Mouse (Mus musculus): ENCODE results near the gene Poldip3. TPM values are rescaled to one million over a fixed set of nuclear protein-coding genes. Genes with fewer than 3 reads are reported as not detected.

Gene Poldip3
- polyA plus RNA-seq, 1 experiment from 2014 or later = 159 TPM

DNA sequence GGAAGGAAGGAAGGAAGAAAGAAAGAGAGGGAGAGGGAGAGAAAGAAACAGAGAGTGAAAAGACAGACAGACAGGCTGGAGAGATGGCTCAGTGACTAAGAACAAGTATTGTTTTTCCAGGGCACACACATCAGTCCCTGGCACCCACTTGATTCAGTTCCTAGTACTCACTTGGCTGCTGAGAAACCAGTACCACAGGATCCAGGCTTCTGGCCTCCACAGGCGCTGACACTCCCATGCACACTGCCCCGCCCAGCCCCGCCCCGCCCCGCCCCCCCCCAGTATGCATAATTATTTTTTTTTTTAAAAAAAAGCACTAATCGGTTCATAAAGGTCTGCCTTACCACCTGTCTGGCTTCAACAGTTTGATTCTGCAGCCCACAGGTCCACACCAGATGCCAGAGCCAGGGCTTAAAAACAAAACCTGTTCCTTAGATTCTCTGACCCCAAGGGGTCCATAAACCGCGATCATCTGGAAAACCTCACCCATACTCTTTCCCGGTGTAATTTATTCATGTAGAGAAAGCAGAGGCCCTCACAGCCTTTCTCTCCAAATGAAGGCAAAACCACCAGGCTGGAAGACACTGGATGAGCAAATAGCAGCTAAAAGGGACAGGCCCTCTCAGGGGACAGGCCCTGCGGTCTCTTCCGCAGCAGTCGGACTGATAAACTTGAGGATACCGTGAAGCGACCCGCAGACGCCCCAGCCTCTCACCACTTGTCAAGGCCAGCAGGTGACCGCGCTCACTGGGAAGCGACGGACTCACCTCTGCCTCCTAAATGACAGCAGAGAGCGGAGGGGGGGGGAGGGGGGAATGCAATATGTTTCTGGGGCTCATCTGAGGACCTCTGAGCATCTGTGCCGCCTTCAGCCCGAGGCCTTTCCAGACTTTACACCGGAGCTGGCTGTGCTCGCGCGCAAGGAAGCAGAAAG lies 60.4 kb downstream of the Poldip3 start:
- Histone ChIP-seq H3K4me2 (replicated peaks) (peak overlapping the region; percentile 1; the same call in 1 of the 2 replicates), H3K4me3 (no peak overlapping the region), H3K9me3 (no peaks in the 10 kb centered on the region), H3K27me3 (0 out of 2 replicates have a peak, but pooled peaks cover 4% of the 10 kb centered on the region), H3K4me1 (peaks cover 18% of the 10 kb centered on the region), H3K36me3 (no peaks in the 10 kb centered on the region), H3K9ac (replicated peaks) (no peak overlapping the region), H3K27ac (replicated peaks) (no peak overlapping the region)
- ATAC-seq (replicated peaks) = no peak
- 4% methylated on average over 26 of the region's 27 CpGs for WGBS

DNA sequence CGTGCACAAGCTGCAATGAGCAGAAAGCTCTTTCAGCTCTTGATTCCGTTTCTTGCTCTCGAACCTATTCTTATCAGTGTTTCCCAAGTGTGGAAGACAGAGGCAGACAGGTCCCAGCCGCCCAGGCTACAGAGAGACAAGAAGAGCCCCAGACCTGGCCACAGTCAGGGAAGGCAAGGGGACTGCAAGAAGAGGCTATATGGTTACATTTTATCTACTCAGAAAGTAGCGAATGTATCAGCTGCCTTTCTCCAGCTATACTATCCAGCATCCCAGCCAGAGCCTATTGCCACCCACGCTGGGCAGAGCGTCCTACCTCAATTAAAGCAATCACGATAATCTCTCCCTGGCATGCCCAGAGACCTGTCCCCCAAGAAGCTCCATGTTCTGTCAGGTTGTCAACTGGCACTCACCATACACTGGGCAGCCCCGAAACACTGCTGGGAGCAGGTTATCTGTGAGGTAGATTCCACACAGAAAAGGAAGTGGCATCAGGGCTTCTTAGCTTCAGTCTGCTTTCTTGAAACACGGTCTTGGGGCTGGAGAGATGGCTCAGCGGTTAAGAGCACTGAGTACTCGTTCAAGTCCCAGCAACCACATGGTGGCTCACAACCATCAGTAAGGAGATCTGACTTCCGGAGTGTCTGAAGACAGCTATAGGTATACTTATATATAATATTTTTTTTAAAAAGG lies 62.4 kb downstream of the Poldip3 start:
- H3K9me3 ChIP-seq = no peaks in the 10 kb centered on the region
- peaks cover 18% of the 10 kb centered on the region for H3K4me1 ChIP-seq
- no peak for ATAC-seq (replicated peaks)
- WGBS = 82% methylated on average over 13 of the region's 13 CpGs
- no peak overlapping the region for H3K4me2 ChIP-seq (replicated peaks)
- 0 out of 2 replicates have a peak, but pooled peaks cover 4% of the 10 kb centered on the region for H3K27me3 ChIP-seq
- no peaks in the 10 kb centered on the region for H3K36me3 ChIP-seq
- H3K9ac ChIP-seq (replicated peaks) = no peak overlapping the region
- no peak overlapping the region for H3K27ac ChIP-seq (replicated peaks)
- H3K4me3 ChIP-seq = no peak overlapping the region

DNA sequence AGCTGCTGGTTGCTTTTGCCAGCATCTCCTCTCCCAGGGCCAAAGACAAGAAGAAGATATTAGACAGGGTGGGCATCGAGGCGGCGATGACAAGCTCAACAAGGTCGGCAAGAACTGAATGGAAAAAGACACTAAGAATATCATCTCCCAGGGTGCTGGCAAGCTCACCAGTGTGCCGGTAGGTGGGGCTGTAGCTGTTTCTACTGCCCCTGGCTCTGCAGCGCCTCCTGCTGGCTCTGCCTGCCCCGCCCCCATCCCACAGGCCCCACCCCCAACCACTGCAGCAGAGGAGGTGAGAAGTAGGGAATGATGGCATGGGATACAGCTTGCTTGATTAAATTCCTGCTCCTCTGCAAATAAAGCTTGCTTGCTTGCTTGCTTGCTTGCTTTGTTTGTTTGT lies 63.3 kb downstream of the Poldip3 start:
- Histone ChIP-seq H3K4me1 (peaks cover 18% of the 10 kb centered on the region), H3K9ac (replicated peaks) (no peak overlapping the region), H3K36me3 (no peaks in the 10 kb centered on the region), H3K27ac (replicated peaks) (no peak overlapping the region), H3K27me3 (0 out of 2 replicates have a peak, but pooled peaks cover 4% of the 10 kb centered on the region), H3K4me2 (replicated peaks) (no peak overlapping the region), H3K4me3 (no peak overlapping the region), H3K9me3 (no peaks in the 10 kb centered on the region)
- ATAC-seq (replicated peaks) = no peak
- 35% methylated on average over 7 of the region's 7 CpGs for WGBS

DNA sequence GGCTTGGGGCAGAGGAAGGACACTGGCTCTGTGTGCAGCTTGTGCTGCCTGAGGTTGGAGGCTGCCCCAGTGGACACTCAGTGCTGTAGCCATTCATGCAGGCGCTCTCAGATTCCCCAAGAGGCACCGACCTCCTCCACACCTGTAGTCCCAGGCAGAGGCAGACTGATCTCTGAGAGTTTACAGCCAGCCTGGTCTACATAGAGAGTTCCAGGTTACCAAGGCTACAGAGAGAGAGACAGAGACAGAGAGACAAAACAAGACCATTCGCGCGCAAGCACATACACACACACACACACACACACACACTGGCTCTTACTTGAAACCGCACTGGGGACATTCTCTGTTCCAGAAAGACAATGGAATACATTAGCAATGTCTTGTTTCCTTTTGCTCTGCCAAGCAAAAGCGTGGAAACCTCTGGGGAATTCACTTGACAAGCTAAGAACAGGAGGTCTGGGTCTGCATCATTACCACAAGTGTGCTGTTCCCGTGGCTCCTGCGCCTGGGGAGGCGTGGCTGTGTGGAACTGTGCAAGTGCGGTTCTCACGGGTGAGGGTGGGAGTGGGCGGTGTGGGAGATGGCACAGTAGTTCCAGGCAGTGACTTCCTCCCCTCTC lies 65.1 kb downstream of the Poldip3 start:
- Histone ChIP-seq H3K27me3 (0 out of 2 replicates have a peak, but pooled peaks cover under 1% of the 10 kb centered on the region), H3K36me3 (no peaks in the 10 kb centered on the region), H3K4me2 (replicated peaks) (peak overlapping the region; percentile 13), H3K9me3 (no peaks in the 10 kb centered on the region), H3K4me1 (peaks cover 15% of the 10 kb centered on the region), H3K4me3 (no peak overlapping the region), H3K27ac (replicated peaks) (peak overlapping the region; percentile 63), H3K9ac (replicated peaks) (no peak overlapping the region)
- ATAC-seq (replicated peaks) = peak; percentile 55
- WGBS = 39% methylated on average over 13 of the region's 13 CpGs

DNA sequence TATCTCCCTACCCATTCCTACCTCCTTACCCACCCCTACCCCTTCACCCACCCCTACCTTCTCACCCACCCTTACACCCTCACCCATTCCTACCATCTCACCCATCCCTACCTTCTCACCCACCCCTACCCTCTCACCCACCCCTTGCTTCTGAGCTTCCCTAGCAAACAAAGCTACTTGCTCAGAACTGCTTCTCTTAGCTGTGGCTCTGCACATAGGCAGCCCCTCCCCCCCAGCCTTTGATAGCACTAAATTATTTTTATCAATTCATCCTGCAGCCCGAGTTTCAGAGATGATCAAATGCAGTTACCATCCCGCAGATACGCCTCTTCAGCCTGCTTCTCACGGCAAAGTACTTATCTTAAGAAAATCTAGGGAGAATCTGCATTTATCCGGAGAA lies 65.7 kb downstream of the Poldip3 start:
- peak overlapping the region; percentile 13; the same call in 1 of the 2 replicates for H3K4me2 ChIP-seq (replicated peaks)
- peak overlapping the region; percentile 63 for H3K27ac ChIP-seq (replicated peaks)
- no peaks in the 10 kb centered on the region for H3K9me3 ChIP-seq
- peaks cover 10% of the 10 kb centered on the region for H3K4me1 ChIP-seq
- no peak overlapping the region for H3K4me3 ChIP-seq
- no peaks in the 10 kb centered on the region for H3K27me3 ChIP-seq
- H3K36me3 ChIP-seq = no peaks in the 10 kb centered on the region
- WGBS = 50% methylated on average over 5 of the region's 5 CpGs
- ATAC-seq (replicated peaks) = 0 out of 2 replicates have a peak, but pooled peaks have one; percentile 29
- H3K9ac ChIP-seq (replicated peaks) = no peak overlapping the region

Other genes with a start within 250 kb of the Poldip3 start
- gene Tcf20, start 161.5 kb downstream of the Poldip3 start, polyA plus RNA-seq (2015; fragmentation: Nextera tagmentation; extraction: Ambion mirVana) = 18.2 and 18.7 TPM in 2 replicates
- 1.6 and 1.8 TPM in 2 replicates for gene Nfam1, start 116.1 kb downstream of the Poldip3 start, polyA plus RNA-seq (2015; fragmentation: Nextera tagmentation; extraction: Ambion mirVana)
- gene Serhl, start 59.9 kb downstream of the Poldip3 start, polyA plus RNA-seq (2015; fragmentation: Nextera tagmentation; extraction: Ambion mirVana) = 31.3 and 35.9 TPM in 2 replicates
- 72.4 and 72.9 TPM in 2 replicates for gene Rrp7a, start 26.6 kb downstream of the Poldip3 start, polyA plus RNA-seq (2015; fragmentation: Nextera tagmentation; extraction: Ambion mirVana)
- 85.3 and 92.8 TPM in 2 replicates for gene Cyb5r3, start 23.2 kb upstream of the Poldip3 start, polyA plus RNA-seq (2015; fragmentation: Nextera tagmentation; extraction: Ambion mirVana)
- 1.5 and 1.7 TPM in 2 replicates for gene A4galt, start 102.4 kb upstream of the Poldip3 start, polyA plus RNA-seq (2015; fragmentation: Nextera tagmentation; extraction: Ambion mirVana)
- 38.7 and 39.6 TPM in 2 replicates for gene Arfgap3, start 200.9 kb upstream of the Poldip3 start, polyA plus RNA-seq (2015; fragmentation: Nextera tagmentation; extraction: Ambion mirVana)